Mouse (Mus musculus) C2C12 (cell line): ENCODE measurements around the gene Izumo1. TPM values are rescaled to one million over a fixed set of nuclear protein-coding genes. Genes with fewer than 3 reads are reported as not detected.
A peak's percentile ranks its signal among the peaks of the same experiment; 100 is the strongest.

Source experiments
- H3K27me3 ChIP-seq: one replicate; pipeline ENCODE4 v1.6.1; 2011; ENCODE audit not compliant: control insufficient read depth, insufficient read depth, insufficient read length
- H3K36me3 ChIP-seq: one replicate; pipeline ENCODE4 v1.6.1; 2011; ENCODE audit not compliant: control insufficient read depth, insufficient read depth
- H3K4me3 ChIP-seq: one replicate; pipeline ENCODE4 v1.5.1; 2011; ENCODE audit warnings: mild to moderate bottlenecking, control low read depth; ENCODE audit not compliant: poor library complexity, insufficient read depth, severe bottlenecking
- H3K79me2 ChIP-seq: one replicate; pipeline ENCODE4 v1.6.1; 2011; ENCODE audit not compliant: control insufficient read depth, insufficient read depth
- H3K79me3 ChIP-seq: one replicate; pipeline ENCODE4 v1.6.1; 2011; ENCODE audit warnings: low read depth, control low read depth
- H3ac ChIP-seq: one replicate; pipeline ENCODE3; 2011; ENCODE audit warnings: low read depth; ENCODE audit not compliant: control insufficient read depth, insufficient read length
- CEBPB ChIP-seq: IDR thresholded peaks from one replicate; pipeline ENCODE4 v1.6.1; 2011; ENCODE audit warnings: low read depth, mild to moderate bottlenecking, control low read depth, moderate library complexity
- CTCF ChIP-seq: IDR thresholded peaks from one replicate; pipeline ENCODE4 v1.5.1; 2011; ENCODE audit not compliant: control insufficient read depth, insufficient read depth, insufficient read length
- FOSL1 ChIP-seq: IDR thresholded peaks from one replicate; pipeline ENCODE4 v1.8.0; 2011; ENCODE audit warnings: mild to moderate bottlenecking, low read length; ENCODE audit not compliant: poor library complexity, insufficient read depth, severe bottlenecking
- MAX ChIP-seq: IDR thresholded peaks from one replicate; pipeline ENCODE4 v1.6.1; 2011; ENCODE audit warnings: mild to moderate bottlenecking, control low read depth
- MYOD1 ChIP-seq: IDR thresholded peaks from one replicate; pipeline ENCODE4 v1.6.1; 2011; ENCODE audit warnings: low read depth; ENCODE audit not compliant: control insufficient read depth, insufficient read length
- MYOG ChIP-seq: IDR thresholded peaks from one replicate; pipeline ENCODE4 v1.6.1; 2011; ENCODE audit not compliant: control insufficient read depth, insufficient read length; ENCODE audit errors: extremely low read depth
- USF1 ChIP-seq: IDR thresholded peaks from one replicate; pipeline ENCODE4 v1.6.1; 2011; ENCODE audit warnings: low read depth, mild to moderate bottlenecking, control low read depth, moderate library complexity
- polyA plus RNA-seq: library from polyadenylated mRNA; unstranded; fragments of >200 nt; fragmentation: generic; extraction: Trizol; gene quantifications from one replicate; pipeline ENCODE4 v1.2.1, GENCODE M21; 2012; ENCODE audit warnings: missing spikeins

Gene Izumo1
- polyA plus RNA-seq, 1 experiment, result not detected

DNA sequence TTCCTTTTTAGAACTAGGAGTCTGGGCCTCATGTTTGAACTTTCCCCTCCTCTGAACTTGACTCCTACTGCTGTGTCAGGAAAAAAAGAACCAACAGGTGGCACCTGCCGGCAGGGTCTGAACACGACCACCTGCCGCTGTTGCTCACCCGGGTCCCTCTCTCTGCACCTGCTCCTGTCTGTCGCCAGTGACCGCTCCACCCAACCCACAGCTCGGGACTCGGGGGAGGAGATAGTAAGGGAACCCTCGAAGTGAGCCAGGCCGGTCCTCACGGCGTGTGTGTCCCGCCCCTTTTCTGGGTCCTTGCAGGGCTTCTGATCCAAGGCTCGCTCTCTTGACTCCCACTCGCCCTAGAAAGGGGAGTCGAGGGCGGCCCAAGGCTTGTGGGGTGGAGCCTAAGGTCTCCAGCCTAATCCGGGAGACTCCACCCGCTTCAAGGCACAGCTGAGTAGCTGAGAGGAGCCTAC, 18.0 kb downstream of the Izumo1 start, which contains the start of gene Mamstr:
Mamstr (plus strand) TSS at position 417 of the 467 bp plus-strand sequence.
- no peaks in the 10 kb centered on the region for H3K36me3 ChIP-seq
- H3K79me2 ChIP-seq, result no peaks in the 10 kb centered on the region
- no peak within 1 kb of the TSS for H3K4me3 ChIP-seq
- H3K27me3 ChIP-seq, result no peaks in the 10 kb centered on the region
- TF ChIP-seq MYOD1 (peak; percentile 99), USF1 (no peak), MAX (no peak), MYOG (no peak)
- H3K79me3 ChIP-seq, result no peaks in the 10 kb centered on the region
- H3ac ChIP-seq, result no peak within 1 kb of the TSS

DNA sequence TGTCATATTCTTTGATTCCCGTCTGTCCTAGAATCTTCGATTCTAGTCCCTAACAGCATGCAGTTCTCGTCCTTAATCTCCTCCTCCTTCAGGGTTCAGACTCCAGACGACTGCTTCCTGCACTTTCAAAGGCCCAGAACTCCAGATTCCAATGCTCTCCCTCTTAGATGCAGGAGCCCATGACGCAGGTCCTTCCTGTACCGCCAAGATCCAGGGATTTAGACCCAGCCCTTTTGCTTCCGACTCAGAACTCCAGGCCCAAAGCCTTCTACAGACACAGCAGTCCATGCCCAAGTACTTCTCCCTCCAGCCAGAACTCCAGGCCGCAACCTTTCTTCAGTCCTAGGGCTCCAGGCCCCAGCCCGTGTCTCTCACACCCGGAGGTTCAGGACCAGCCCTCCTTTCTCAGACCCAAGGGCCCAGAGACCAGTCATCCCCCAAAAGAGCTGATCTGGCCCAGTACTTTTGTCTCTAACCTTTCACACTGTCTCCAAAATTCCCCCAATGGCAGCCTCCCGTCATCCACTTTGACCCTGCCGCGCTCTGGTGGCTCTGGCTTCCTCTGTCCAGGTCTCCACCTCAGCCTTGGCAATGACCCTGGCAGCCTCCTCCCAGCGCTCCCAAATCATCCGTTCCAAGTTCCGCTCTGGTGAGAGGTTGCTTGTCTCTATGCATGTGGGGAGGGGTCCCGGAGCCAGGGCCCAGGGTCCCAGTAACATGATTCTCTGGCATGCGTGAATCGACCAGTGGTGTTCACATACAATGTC, 18.8 kb downstream of the Izumo1 start:
- Histone ChIP-seq H3K4me3 (no peak overlapping the region), H3K36me3 (no peaks in the 10 kb centered on the region), H3K79me3 (no peaks in the 10 kb centered on the region), H3ac (no peak overlapping the region), H3K79me2 (no peaks in the 10 kb centered on the region), H3K27me3 (no peaks in the 10 kb centered on the region)
- TF ChIP-seq USF1, result no peak
- TF ChIP-seq MYOD1, result no peak
- TF ChIP-seq MAX, result no peak
- TF ChIP-seq CTCF, result no peak
- no peak for TF ChIP-seq MYOG
- no peak for TF ChIP-seq CEBPB

DNA sequence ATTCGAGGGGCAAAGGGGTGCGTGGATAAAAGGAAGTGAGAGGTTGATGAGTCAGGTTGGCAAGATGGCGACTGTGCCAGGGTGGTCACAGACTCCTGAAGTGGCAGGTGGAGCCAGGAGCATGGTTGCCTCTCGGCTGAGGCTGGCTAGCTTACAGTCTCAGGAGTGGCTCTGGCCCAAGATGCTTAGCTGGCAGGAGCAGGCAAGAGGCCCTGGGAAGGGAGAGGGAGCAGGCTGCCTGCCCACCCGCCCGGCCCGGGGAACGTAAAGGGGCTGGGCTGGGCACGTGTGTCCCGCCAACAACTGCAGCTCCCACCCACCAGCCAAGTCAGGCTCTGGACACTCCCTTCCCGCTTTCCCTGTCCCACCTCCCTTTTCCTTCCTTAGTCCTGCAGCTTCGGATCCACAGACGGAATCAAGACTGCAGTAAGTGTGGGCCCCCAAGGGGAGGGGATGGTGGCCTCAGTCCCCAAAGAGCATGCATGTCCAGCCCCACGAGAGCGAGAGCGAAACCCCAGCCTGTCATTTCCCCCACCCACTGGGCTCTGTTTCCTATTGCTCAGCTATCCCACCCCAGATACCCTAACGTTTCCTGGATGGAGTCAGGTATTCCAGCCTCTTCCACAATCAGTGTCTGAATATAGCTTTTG, 19.9 kb downstream of the Izumo1 start:
- Histone ChIP-seq H3ac (no peak overlapping the region), H3K4me3 (no peak overlapping the region)

DNA sequence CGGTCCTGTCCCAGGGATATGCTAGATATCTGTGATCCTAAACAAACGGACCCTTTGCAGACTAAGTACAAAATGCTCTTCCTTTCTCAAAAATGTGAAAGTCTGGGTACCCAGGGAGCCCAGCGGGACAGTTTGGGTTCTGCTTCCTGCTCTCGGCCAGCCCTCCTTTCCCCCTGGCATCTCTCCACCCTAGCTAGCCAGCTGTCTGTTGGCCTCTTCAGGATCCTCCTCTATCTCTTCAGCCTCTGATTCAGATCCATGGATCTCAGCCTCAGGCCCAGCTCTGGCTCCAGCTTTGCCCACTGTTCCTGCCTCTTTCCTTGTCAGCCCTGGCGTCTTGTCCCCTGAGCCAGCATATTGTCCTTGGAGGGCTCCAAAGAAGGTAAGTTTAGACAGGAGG, 20.5 kb downstream of the Izumo1 start:
- no peaks in the 10 kb centered on the region for H3K27me3 ChIP-seq
- no peak overlapping the region for H3ac ChIP-seq
- no peak overlapping the region for H3K4me3 ChIP-seq
- no peaks in the 10 kb centered on the region for H3K79me3 ChIP-seq
- TF ChIP-seq CEBPB, result no peak
- no peak for TF ChIP-seq MAX
- TF ChIP-seq USF1, result no peak
- TF ChIP-seq MYOG, result no peak
- TF ChIP-seq MYOD1, result no peak
- no peak for TF ChIP-seq CTCF
- TF ChIP-seq FOSL1, result no peak
- no peaks in the 10 kb centered on the region for H3K36me3 ChIP-seq
- H3K79me2 ChIP-seq, result no peaks in the 10 kb centered on the region

More for the DNA sequence above, 19.9 kb downstream of the Izumo1 start:
- TF ChIP-seq CTCF, result no peak
- no peak for TF ChIP-seq MYOD1
- TF ChIP-seq USF1, result no peak
- TF ChIP-seq CEBPB, result no peak
- no peak for TF ChIP-seq FOSL1
- TF ChIP-seq MAX, result no peak
- TF ChIP-seq MYOG, result no peak
- Histone ChIP-seq H3K79me3 (no peaks in the 10 kb centered on the region), H3K36me3 (no peaks in the 10 kb centered on the region), H3K27me3 (no peaks in the 10 kb centered on the region), H3K79me2 (no peaks in the 10 kb centered on the region)

DNA sequence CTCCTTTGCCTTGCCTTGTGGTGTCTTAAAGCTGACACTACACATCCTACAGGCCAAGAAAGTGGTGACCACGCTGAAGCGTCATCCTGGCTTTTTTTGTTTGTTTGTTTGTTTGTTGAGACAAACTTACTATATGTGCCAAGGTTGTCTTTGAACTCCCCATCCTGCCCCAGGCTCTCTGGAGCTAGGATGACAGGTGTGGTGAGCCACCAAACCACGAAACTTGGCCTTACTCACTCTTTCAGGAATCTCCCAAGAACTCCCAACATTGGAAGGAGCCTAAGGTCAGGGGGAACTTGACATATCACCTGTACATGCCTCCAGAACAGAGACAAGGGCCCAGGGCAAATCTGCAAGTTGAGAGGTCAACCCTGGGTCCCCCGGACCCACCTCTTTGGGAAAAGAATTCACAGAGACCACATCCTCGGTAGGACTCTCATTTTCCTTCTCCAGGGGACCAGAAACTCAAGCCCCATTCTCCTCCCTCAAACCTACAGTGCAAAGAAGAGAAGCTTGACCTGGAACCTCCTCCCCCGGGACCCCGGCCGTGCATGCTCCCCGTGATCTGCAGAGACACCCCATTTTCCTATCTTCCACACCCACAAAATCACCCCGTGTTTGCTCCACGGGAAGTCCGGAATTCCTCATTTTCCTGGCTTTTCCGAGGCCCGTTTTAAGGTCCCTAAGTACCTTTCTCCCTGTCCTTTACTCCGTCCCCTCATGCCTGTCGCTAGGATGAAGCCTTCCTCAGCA, 21.1 kb downstream of the Izumo1 start:
- H3K79me3 ChIP-seq, result no peaks in the 10 kb centered on the region

More for the DNA sequence above, 21.1 kb downstream of the Izumo1 start:
- Histone ChIP-seq H3ac (no peak overlapping the region), H3K27me3 (no peaks in the 10 kb centered on the region), H3K36me3 (no peaks in the 10 kb centered on the region), H3K79me2 (no peaks in the 10 kb centered on the region), H3K4me3 (no peak overlapping the region)
- TF ChIP-seq MYOG, result no peak
- TF ChIP-seq FOSL1, result no peak
- TF ChIP-seq CTCF, result no peak
- TF ChIP-seq MYOD1, result peak; percentile 13
- no peak for TF ChIP-seq MAX
- TF ChIP-seq USF1, result no peak
- no peak for TF ChIP-seq CEBPB
